Comparison of ENCODE assay signal across 8 mouse cellular contexts in genomic region chr11:53324512-53324968, GRCm38 (mm10). TPM values are rescaled to one million over a fixed set of nuclear protein-coding genes. Genes with fewer than 3 reads are reported as not detected.
A peak's percentile ranks its signal among the peaks of the same experiment; 100 is the strongest.
DNase-seq lines count a peak whose midpoint lies in the region; ATAC-seq and TF ChIP-seq lines count a peak whose summit lies in the region.

Gene Zcchc10 (plus strand): TSS chr11:53324679.

- H3K27ac ChIP-seq in hindbrain, embryonic 11.5 days (ENCODE audit: low read depth, low read length) = no peak within 1 kb of the TSS; the same call in 1 of the 2 replicates
- H3K27ac ChIP-seq in lung, postnatal 0 days (ENCODE audit: low read length) = peak within 1 kb of the TSS; percentile 43; the same call in 1 of the 2 replicates

- peak within 1 kb of the TSS; percentile 51 for H3K9ac ChIP-seq in hindbrain, embryonic 11.5 days (ENCODE audit: low read depth, low read length)
- peak within 1 kb of the TSS; percentile 53 for H3K9ac ChIP-seq in lung, postnatal 0 days (replicated peaks; ENCODE audit: low read depth)

- DNase-seq in Muller cell, postnatal 12 days (ENCODE audit: inconsistent ontology term) = peak; percentile 88
- peak; percentile 87 for DNase-seq in cerebellum, adult 9-10 months
- peak; percentile 74 to 93 for DNase-seq in frontal cortex, adult 2 months (ENCODE audit: extremely low spot score in 1 of 2, low spot score in 1 of 2)
- peak; percentile 92 for DNase-seq in hindbrain, embryonic 11.5 days (ENCODE audit: low spot score)
- peak; percentile 77 to 85 for DNase-seq in layer of hippocampus, postnatal 10 days (ENCODE audit: low spot score in 2 of 2)
- DNase-seq in lung, postnatal 0 days (ENCODE audit: low spot score) = peak; percentile 95
- peak; percentile 62 for DNase-seq in ovary, postnatal 10 days (ENCODE audit: low spot score)
- peak; percentile 83 for DNase-seq in thymus, postnatal 0 days (ENCODE audit: low spot score)

- TF ChIP-seq CTCF in lung, postnatal 0 days (IDR thresholded peaks at IDR 0.05) = no peak

- H3K9me3 ChIP-seq in hindbrain, embryonic 11.5 days (ENCODE audit: control insufficient read depth, low read length) = no peaks in the 10 kb centered on the region
- no peaks in the 10 kb centered on the region for H3K9me3 ChIP-seq in lung, postnatal 0 days (ENCODE audit: low read length)

- TF ChIP-seq EP300 in lung, postnatal 0 days (IDR thresholded peaks at IDR 0.05) = no peak

- no peaks in the 10 kb centered on the region for H3K4me1 ChIP-seq in hindbrain, embryonic 11.5 days (replicated peaks; ENCODE audit: control insufficient read depth, insufficient read depth, low read length)
- H3K4me1 ChIP-seq in lung, postnatal 0 days (ENCODE audit: insufficient read depth, low read depth, low read length) = peaks cover 6% of the 10 kb centered on the region; the same call in 1 of the 2 replicates

- peak within 1 kb of the TSS; percentile 55 for H3K4me3 ChIP-seq in hindbrain, embryonic 11.5 days (ENCODE audit: low read depth, low read length)
- H3K4me3 ChIP-seq in lung, postnatal 0 days (ENCODE audit: low read depth, low read length) = peak within 1 kb of the TSS; percentile 65

- WGBS in hindbrain, embryonic 11.5 days = under 1% methylated on average over 21 of the region's 21 CpGs
- under 1% methylated on average over 21 of the region's 21 CpGs for WGBS in lung, postnatal 0 days

- peak; percentile 90 for ATAC-seq in hindbrain, embryonic 11.5 days (ENCODE audit: low FRiP score)
- peak; percentile 97 for ATAC-seq in lung, postnatal 0 days

- no peaks in the 10 kb centered on the region; the same call in 1 of the 2 replicates for H3K36me3 ChIP-seq in hindbrain, embryonic 11.5 days (ENCODE audit: control insufficient read depth, insufficient read depth, low read length)
- 0 out of 2 replicates have a peak, but pooled peaks cover 4% of the 10 kb centered on the region for H3K36me3 ChIP-seq in lung, postnatal 0 days (ENCODE audit: insufficient read depth, low read length)

- no peaks in the 10 kb centered on the region for H3K27me3 ChIP-seq in hindbrain, embryonic 11.5 days (ENCODE audit: control insufficient read depth, insufficient read depth, low read length)
- H3K27me3 ChIP-seq in lung, postnatal 0 days (replicated peaks; ENCODE audit: insufficient read depth, low read length) = no peaks in the 10 kb centered on the region

- H3K4me2 ChIP-seq in hindbrain, embryonic 11.5 days (replicated peaks; ENCODE audit: low read depth, low read length) = peak within 1 kb of the TSS; percentile 69
- H3K4me2 ChIP-seq in lung, postnatal 0 days (replicated peaks; ENCODE audit: low read depth, low read length) = peak within 1 kb of the TSS; percentile 81

RNA-seq across cellular contexts. Expression of gene Zcchc10, which starts in this region (rescaled TPM):
- 10.9 and 11.0 TPM in 2 replicates for polyA plus RNA-seq in frontal cortex, adult 2 months (2012; rRNA removed)
- 22.7 and 25.3 TPM in 2 replicates for polyA plus RNA-seq in hindbrain, embryonic 11.5 days (2014; fragmentation: Nextera tagmentation; extraction: Ambion mirVana)
- total RNA-seq in layer of hippocampus, postnatal 10 days (2021) = 1 to 10 TPM; 8.2 to 8.8 TPM
- polyA plus RNA-seq in lung, postnatal 0 days (2015; fragmentation: Nextera tagmentation; extraction: Ambion mirVana) = 13.4 and 16.3 TPM in 2 replicates
- 28.6 and 30.1 TPM in 2 replicates for polyA plus RNA-seq in thymus, postnatal 0 days (2015; fragmentation: Nextera tagmentation; extraction: Ambion mirVana)
